ENCODE assay signal across 9 mouse cellular contexts in genomic region chr19:53831164-53831448, GRCm38 (mm10).
DNase-seq lines count a peak whose midpoint lies in the region; ATAC-seq and TF ChIP-seq lines count a peak whose summit lies in the region.
"Had no signal": no experiment of that assay in that cellular context is flagged by ENCODE, and none has a peak within 500 bp of the region (broad histone marks: within the 10 kb centered on the region; RNA-seq: fewer than 3 reads in every experiment).

No protein-coding gene starts in this region.

- no peaks in the 10 kb centered on the region for H3K9me3 ChIP-seq in heart, embryonic 16.5 days (replicated peaks; ENCODE audit: control insufficient read depth, low read length)
- no peaks in the 10 kb centered on the region for H3K9me3 ChIP-seq in midbrain, embryonic 14.5 days (ENCODE audit: control insufficient read depth, low read length)
- H3K9me3 ChIP-seq in midbrain, embryonic 16.5 days (replicated peaks; ENCODE audit: control insufficient read depth, low read length, poor library complexity, severe bottlenecking) = no peaks in the 10 kb centered on the region
- no peaks in the 10 kb centered on the region for H3K9me3 ChIP-seq in hindbrain, embryonic 15.5 days
- H3K9me3 ChIP-seq: embryonic facial prominence, embryonic 15.5 days had no signal

- no peak for DNase-seq in heart, adult 8-10 months (ENCODE audit: low spot score)
- DNase-seq in midbrain, embryonic 14.5 days = no peak
- no peak for DNase-seq in lung, adult 2 months
- no peak for DNase-seq in testis, postnatal 10 days (ENCODE audit: low spot score)
- DNase-seq: liver had no signal

- H3K4me1 ChIP-seq in heart, embryonic 16.5 days (ENCODE audit: control insufficient read depth, insufficient read depth, low read length) = peaks cover 19% of the 10 kb centered on the region
- H3K4me1 ChIP-seq in midbrain, embryonic 14.5 days (ENCODE audit: control insufficient read depth, insufficient read depth, low read length) = peaks cover 16% of the 10 kb centered on the region
- H3K4me1 ChIP-seq in midbrain, embryonic 16.5 days (ENCODE audit: control insufficient read depth, insufficient read depth, low read length) = peaks cover 3% of the 10 kb centered on the region; the same call in 1 of the 2 replicates
- H3K4me1 ChIP-seq in hindbrain, embryonic 15.5 days (replicated peaks) = peaks cover 17% of the 10 kb centered on the region
- H3K4me1 ChIP-seq in lung, adult 2 months (ENCODE audit: control insufficient read depth, insufficient read depth, low read length) = no peaks in the 10 kb centered on the region; the same call in 1 of the 2 replicates

- H3K36me3 ChIP-seq in heart, embryonic 16.5 days (ENCODE audit: control insufficient read depth, insufficient read depth) = peaks cover 20% of the 10 kb centered on the region; the same call in 1 of the 2 replicates
- H3K36me3 ChIP-seq in midbrain, embryonic 14.5 days (ENCODE audit: control insufficient read depth, insufficient read depth, low read length) = no peaks in the 10 kb centered on the region
- H3K36me3 ChIP-seq in midbrain, embryonic 16.5 days (ENCODE audit: control insufficient read depth, insufficient read depth, low read length) = no peaks in the 10 kb centered on the region
- no peaks in the 10 kb centered on the region for H3K36me3 ChIP-seq in hindbrain, embryonic 15.5 days
- H3K36me3 ChIP-seq: embryonic facial prominence, embryonic 15.5 days had no signal

- WGBS in heart, embryonic 16.5 days = 31% methylated on average over 3 of the region's 3 CpGs
- 43% methylated on average over 3 of the region's 3 CpGs for WGBS in midbrain, embryonic 14.5 days
- WGBS in midbrain, embryonic 16.5 days = 40% methylated on average over 3 of the region's 3 CpGs
- 43% methylated on average over 3 of the region's 3 CpGs for WGBS in hindbrain, embryonic 15.5 days
- 40% methylated on average over 3 of the region's 3 CpGs for WGBS in lung, adult 2 months

- H3K27ac ChIP-seq in heart, embryonic 16.5 days (ENCODE audit: low read length) = peak overlapping the region; percentile 79
- H3K27ac ChIP-seq in midbrain, embryonic 14.5 days (replicated peaks; ENCODE audit: low read depth, low read length) = 0 out of 2 replicates have a peak overlapping the region, but pooled peaks have one; percentile 41
- no peak overlapping the region for H3K27ac ChIP-seq in midbrain, embryonic 16.5 days (ENCODE audit: low read length)
- H3K27ac ChIP-seq in hindbrain, embryonic 15.5 days (replicated peaks) = no peak overlapping the region
- H3K27ac ChIP-seq: embryonic facial prominence, embryonic 15.5 days had no signal

- TF ChIP-seq POLR2A in lung, adult 2 months (IDR thresholded peaks at IDR 0.05; ENCODE audit: borderline replicate concordance, extremely low read depth, low read depth, low read length) = no peak

- no peak for TF ChIP-seq CTCF in lung, adult 2 months (IDR thresholded peaks at IDR 0.05; ENCODE audit: insufficient read depth, low read length)

- H3K4me2 ChIP-seq in heart, embryonic 16.5 days (ENCODE audit: low read depth, low read length) = peak overlapping the region; percentile 29; the same call in 1 of the 2 replicates
- H3K4me2 ChIP-seq in midbrain, embryonic 14.5 days (ENCODE audit: low read length) = no peak overlapping the region
- H3K4me2 ChIP-seq in midbrain, embryonic 16.5 days (ENCODE audit: low read length) = no peak overlapping the region
- H3K4me2 ChIP-seq in hindbrain, embryonic 15.5 days = no peak overlapping the region
- H3K4me2 ChIP-seq: embryonic facial prominence, embryonic 15.5 days had no signal

- ATAC-seq in heart, embryonic 16.5 days (replicated peaks; ENCODE audit: extremely low read depth, insufficient read depth, low FRiP score) = no peak
- no peak for ATAC-seq in midbrain, embryonic 14.5 days (ENCODE audit: low FRiP score, low TSS enrichment)
- ATAC-seq in midbrain, embryonic 16.5 days = no peak
- peak; percentile 19; the same call in 1 of the 2 replicates for ATAC-seq in hindbrain, embryonic 15.5 days (ENCODE audit: low FRiP score, low read depth)

- H3K4me3 ChIP-seq in heart, embryonic 16.5 days (ENCODE audit: low read length) = no peak overlapping the region
- no peak overlapping the region for H3K4me3 ChIP-seq in midbrain, embryonic 14.5 days (replicated peaks; ENCODE audit: low read depth, low read length)
- H3K4me3 ChIP-seq in midbrain, embryonic 16.5 days (ENCODE audit: low read depth, low read length) = no peak overlapping the region
- no peak overlapping the region for H3K4me3 ChIP-seq in hindbrain, embryonic 15.5 days
- H3K4me3 ChIP-seq in lung, adult 2 months (replicated peaks; ENCODE audit: extremely low read depth, low read depth, low read length) = no peak overlapping the region
- H3K4me3 ChIP-seq: embryonic facial prominence, embryonic 15.5 days had no signal

- H3K9ac ChIP-seq in heart, embryonic 16.5 days (ENCODE audit: low read length) = no peak overlapping the region
- no peak overlapping the region for H3K9ac ChIP-seq in midbrain, embryonic 14.5 days (replicated peaks; ENCODE audit: low read length)
- H3K9ac ChIP-seq in midbrain, embryonic 16.5 days (ENCODE audit: low read depth, low read length) = no peak overlapping the region
- no peak overlapping the region for H3K9ac ChIP-seq in hindbrain, embryonic 15.5 days
- H3K9ac ChIP-seq: embryonic facial prominence, embryonic 15.5 days had no signal

- H3K27me3 ChIP-seq in heart, embryonic 16.5 days (ENCODE audit: control insufficient read depth, insufficient read depth, low read length) = no peaks in the 10 kb centered on the region
- H3K27me3 ChIP-seq in midbrain, embryonic 14.5 days (ENCODE audit: control insufficient read depth, insufficient read depth, low read length) = no peaks in the 10 kb centered on the region
- no peaks in the 10 kb centered on the region for H3K27me3 ChIP-seq in midbrain, embryonic 16.5 days (ENCODE audit: control insufficient read depth, insufficient read depth, low read depth, low read length)
- H3K27me3 ChIP-seq in hindbrain, embryonic 15.5 days = no peaks in the 10 kb centered on the region
- H3K27me3 ChIP-seq: embryonic facial prominence, embryonic 15.5 days had no signal

Comparison
In these comparisons a context has a peak if more than half of its experiments do, and no peak if none do; other contexts are left out.
1. H3K27ac ChIP-seq: peak in heart, embryonic 16.5 days (single experiment) and midbrain, embryonic 14.5 days (single experiment); none in midbrain, embryonic 16.5 days (single experiment) and hindbrain, embryonic 15.5 days (single experiment).